Mouse (Mus musculus) gastrocnemius, postnatal 25 days (tissue): ENCODE measurements around the gene Eaf2. TPM values are rescaled to one million over a fixed set of nuclear protein-coding genes. Genes with fewer than 3 reads are reported as not detected.
A peak's percentile ranks its signal among the peaks of the same experiment; 100 is the strongest.
"Not testable (repeated sequence)": the region's sequence is repeated elsewhere in the genome, so short reads cannot be mapped to it uniquely, and the experiment has no call there.

Experiments
- DNase-seq: peaks from one replicate; pipeline ENCODE4 v3.0.0; 2022
- total RNA-seq, 2 experiments: library from RNA; stranded (reverse); gene quantifications; 1 replicate in 1 of 2; 2 replicates in 1 of 2; pipeline ENCODE4 v1.2.3; 2021

The Eaf2 gene
- total RNA-seq, 2 experiments from 2014 or later: 0.19 TPM; not detected in 1

DNA sequence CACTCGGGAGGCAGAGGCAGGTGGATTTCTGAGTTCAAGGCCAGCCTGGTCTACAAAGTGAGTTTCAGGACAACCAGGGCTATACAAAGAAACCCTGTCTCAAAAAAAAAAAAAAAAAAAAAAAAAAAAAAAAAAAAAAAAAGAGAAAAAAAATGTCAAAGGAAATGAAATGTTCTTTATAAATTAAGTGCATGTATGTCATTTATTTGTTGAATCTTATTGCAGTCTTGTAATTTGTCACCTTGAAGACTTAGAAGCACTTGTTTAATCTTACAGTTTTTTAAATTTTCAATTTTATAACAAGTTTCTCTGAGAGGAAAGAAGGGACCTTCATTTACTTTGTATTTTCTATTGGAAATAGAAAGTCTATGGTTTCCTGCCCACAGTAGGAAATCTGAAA lies 27.9 kb downstream of the Eaf2 start:
- not testable (repeated sequence) for DNase-seq

DNA sequence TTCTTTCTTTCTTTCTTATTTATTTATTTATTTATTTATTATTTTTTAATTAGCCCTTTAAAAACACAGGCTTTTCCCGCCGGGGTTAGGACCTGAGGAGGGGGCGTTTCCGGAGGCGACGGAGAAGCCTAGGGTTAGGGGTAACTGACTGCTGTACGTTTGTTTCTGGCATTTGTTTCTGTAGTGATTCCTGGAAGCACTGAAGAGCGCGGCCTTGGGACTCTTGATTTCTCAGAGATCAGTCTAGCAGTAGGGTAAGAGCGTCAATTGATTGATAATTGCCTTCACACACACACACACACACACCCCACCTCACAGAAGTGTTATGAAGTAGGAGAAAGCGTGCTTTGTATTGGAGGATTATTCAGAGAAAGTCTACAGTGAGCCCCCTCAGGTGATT lies 46.0 kb downstream of the Eaf2 start:
- DNase-seq: no peak

DNA sequence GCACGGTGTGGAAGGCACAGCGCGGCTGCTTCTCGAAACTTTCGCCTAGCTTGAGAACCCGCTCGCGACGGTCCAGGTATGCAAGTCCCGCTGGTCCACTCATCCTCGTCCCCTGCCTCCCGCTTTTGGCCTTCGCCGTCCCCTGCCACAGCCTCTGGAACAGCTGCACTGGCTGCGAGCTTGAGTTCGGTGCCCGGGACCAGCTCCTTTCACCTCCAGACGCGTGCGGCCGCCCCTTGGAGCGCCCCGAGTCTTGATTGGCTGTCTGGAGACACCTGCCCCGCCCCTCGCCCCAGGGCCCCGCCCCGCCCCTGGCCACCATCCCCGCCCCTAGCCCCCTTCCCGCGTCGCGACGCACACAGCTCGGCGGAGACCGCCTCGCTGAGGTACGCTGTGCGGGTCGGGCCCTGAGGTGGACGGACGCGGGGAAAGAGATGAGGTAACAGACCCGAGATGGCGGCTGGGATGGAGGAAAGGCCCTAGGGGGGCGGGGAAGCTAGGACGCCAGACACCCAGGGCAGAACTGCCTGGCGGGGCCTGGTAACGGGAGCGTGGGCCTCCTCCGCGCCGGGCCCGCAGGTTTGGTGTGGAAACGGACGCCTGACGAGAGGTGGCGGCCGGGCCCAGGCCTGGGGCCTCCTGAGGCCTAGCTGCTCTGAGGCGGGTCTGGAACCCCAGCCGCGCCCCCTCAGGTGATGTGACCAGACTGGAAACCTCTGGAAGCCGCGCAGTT lies 46.6 kb downstream of the Eaf2 start, which contains the start of gene Iqcb1:
Gene Iqcb1 (plus strand): TSS at position 332 of the 733 bp plus-strand sequence.
- peak; percentile 82 for DNase-seq

DNA sequence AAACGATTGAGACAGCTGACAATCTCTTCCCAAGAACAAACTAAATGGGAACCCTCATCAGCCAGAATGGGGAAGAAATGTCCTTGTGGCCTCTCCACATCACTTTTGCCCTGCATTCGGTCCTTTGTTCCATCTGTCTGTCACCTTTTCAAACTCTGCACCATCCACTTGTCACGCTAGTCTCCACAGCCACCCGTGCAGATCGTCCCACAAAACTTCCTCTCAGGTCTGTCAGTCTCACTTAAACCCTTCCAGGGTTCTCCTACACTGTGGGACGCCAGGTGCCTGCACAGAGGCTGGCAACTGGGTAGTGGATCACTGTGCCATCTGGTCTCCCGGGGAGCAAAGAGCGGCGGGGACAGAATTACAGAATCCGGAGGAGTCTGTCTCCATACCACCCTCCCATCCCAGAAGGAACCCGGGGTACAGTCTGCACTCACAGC lies 47.2 kb downstream of the Eaf2 start:
- no peak for DNase-seq

DNA sequence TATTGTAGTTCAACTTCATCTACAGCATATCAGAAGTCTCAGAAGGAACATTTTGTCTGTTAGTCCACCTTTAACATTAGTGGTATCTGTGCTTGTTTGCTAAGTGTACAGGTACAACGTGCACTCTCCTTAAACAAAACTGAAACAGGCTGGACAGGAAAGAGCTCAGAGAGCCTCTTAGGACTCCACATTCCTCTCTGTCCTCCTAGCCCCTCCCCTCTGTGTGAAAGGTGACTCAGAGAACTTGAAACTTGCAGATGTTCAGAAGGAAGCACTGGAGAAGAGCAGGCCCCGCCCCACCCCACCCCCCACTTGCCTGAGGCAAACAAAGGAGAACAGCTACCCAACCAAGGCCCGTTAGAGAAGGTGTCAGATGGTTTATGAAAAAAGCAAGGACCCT lies 53.3 kb downstream of the Eaf2 start:
- DNase-seq: no peak

DNA sequence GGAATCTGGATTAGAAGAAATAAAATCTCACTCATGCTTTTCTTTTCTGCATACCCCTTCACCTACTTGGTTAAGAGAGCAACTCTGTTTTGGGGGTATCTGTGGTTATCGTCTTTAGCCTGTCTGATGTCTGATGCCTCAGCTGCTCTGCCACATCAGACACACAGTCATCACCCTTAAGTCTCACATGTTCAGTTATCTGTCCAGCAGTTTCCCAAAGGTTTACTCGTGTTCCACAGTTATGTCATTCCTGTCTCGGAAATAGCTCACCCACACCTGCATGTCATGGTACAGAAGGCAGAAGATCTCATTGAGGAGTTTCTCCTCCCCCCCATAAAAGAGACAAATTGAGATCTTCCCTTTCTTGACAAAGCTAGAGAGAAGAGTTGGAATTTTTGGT lies 54.1 kb downstream of the Eaf2 start:
- DNase-seq: no peak

DNA sequence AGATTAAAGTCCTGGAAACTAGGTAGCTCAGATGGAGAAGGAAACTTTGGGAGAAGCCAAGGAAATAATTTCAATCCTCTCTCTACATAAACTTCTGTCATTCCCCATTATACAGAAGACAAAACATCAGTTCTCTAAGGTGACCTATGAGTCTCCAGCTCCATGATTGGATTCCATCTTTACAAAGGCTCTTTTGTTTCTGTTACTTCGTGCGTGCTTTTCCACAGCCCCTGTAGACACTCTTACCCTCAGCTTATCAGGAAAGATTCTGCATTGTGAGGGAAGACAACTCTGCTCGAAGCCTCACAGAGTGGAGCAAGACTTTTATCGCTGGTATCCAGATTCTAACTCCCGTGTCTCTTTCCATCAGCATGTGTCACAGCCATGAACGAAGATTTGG lies 54.8 kb downstream of the Eaf2 start:
- no peak for DNase-seq

DNA sequence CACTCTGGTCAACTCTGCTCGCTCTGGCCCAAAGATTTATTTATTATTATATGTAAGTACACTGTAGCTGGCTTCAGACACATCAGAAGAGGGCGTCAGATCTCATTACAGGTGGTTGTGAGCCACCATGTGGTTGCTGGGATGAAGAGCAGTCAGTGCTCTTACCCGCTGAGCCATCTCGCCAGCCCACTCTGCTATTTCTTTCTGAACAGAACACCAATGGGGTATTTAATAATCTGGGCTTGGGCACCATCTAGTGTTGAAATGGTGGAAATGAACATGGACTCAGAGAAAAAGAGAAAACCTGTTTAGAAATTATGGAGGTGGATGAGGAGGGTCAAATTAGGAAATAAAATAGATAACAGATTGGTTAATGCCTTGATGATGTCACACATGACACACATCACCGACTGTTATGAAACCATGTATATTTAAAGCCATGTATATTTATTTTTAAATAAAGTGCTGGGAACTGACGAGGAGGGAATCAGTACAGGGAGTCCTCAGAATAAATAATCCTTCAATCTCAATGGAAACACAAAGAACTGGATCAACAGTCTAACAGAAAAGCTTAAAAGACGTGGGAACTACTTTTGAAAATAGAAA lies 57.4 kb downstream of the Eaf2 start:
- DNase-seq: peak; percentile 46

DNA sequence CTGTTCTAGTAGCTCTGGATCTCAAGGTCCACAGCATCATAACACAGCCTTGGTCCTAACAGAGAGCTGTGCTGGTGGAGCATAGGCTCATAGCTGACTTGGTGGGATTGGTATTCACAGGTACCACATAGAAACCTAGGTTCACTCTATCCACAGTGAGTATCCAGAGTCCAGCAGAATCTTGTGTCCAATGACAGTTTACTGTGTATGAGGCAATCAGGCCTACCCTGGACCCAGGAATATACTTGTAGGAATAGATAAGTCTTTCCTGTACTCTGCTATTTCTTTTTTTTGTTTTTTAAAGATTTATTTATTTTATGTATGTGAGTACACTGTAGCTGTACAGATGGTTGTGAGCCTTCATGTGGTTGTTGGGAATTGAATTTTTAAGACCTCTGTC lies 57.9 kb downstream of the Eaf2 start:
- DNase-seq: no peak

DNA sequence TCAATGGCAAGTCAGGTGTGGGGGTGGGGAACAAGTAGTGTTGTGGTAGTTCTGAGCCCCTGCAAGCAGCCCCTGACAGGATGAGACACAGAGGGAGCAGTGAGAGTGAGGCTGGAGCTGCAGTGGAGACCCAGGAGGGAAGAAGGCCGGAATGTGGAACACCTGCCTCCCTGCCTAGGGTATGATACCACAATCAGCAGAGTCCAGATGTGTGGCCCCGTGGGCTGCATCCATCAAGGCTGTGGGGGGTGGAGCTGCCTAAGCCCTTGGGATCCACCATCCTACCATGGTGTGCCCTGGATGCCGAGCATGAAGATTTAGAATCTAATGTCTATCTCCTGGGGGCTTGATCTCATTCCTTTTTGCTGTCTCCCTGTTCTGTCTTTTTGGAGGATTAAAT lies 61.1 kb downstream of the Eaf2 start:
- DNase-seq: no peak

DNA sequence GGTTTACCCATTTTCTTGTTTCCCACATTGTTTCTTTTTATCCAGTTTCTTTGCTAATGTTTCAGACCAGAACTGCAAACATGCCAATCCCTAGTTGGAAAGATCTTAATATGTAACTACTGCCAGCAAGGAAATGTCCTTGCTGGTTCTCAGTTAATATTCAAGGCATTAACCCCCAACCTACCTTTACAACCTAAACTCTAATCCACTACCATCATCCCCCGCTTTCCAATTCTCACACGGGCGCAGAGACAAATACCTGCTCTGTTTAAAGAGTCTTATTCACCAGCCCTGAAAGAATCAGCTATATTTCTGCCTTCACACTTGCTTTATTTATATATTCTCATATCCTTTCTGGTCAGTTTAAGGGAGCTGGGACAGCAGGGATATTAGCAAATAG lies 66.2 kb downstream of the Eaf2 start:
- DNase-seq: no peak

DNA sequence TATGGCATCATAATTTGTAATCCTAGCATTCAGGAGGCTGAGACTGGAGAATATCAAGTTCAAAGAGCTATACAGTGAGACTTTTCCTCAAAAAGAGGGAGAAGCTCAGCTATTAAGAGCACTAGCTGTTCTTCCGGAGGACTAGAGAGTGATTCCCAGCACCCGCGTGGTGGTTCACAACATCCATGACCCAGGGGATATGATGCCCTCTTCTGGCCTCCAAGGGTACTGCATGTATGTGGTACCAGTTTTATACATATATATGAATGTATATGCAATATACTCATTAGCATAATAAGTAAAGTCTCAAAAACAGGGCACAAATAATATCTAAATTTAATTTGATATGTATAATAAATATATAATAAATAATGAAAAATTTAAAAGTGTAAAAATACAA lies 72.4 kb downstream of the Eaf2 start:
- DNase-seq: no peak

DNA sequence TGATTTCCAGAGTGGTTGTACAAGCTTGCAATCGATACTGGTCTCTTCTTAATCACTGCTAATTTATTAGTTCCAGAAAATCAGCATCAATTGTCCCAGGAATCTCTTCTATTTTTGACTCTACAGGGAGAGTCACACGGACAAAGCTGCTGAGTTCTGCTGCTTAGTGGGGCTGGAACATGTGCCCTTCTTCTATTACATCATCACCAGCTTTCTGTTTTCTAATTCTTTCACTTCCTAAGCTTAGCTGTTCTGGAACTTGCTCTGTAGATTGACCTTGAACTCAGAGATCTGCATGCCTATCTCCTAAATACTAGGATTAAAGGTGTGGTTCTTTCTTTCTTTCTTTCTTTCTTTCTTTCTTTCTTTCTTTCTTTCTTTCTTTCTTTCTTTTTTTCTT lies 76.5 kb downstream of the Eaf2 start:
- DNase-seq: no peak

DNA sequence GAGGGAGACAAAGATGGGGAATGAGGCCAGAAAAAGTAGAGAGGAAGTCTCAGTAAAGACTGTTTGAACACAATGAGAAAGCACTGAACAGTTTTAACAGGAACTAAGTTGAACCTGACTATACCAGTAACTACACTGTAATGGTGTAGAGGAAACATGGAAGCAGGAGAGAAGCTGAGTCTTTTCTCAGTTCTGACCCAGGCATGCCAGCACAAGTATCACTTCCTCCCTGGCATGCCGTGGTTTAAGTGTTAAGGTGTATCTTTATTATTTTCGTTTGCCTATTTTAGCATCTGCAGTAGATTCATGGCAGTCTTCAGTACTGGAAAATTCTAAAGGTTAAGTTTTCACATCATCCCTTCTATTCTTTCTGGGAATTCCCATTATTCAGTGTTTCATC lies 79.8 kb downstream of the Eaf2 start:
- DNase-seq: no peak

DNA sequence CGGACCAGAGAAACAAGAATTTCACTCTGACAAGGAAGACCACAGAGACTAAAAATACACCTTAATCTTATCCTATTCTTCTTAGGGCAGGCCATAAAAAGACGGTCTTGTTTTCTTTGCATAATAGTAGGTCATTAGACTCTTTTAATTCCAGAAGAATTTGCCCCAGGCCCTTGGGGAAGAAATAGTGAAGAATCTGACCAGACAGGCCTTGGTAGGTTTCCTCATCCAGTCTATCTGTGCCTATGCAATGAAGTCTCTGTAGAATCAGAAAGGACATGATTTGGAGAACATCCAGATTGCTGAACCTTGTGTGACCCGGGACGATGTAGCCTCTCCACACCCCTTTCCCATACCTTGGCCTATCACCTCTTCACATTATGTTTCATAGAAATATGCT lies 84.6 kb downstream of the Eaf2 start:
- DNase-seq: no peak

DNA sequence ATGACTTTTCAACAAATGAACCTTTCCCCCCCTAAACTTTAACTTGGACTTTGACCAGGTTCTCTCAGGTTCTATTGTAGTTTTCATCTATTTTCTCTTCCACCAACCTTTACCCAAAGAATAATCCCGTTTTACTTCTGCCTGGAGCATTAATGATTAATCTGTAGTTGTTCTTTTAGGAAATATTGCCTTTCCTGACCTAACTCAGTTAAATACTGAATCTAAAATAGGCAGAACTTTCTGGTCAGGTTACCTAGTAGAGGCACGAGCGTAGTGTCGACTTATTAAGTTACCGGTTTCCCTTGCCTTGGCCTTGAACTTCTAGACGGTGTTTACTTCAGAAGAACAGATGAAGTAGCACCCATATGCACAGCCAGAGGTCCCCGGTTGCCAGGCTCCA lies 88.3 kb downstream of the Eaf2 start:
- DNase-seq: no peak

DNA sequence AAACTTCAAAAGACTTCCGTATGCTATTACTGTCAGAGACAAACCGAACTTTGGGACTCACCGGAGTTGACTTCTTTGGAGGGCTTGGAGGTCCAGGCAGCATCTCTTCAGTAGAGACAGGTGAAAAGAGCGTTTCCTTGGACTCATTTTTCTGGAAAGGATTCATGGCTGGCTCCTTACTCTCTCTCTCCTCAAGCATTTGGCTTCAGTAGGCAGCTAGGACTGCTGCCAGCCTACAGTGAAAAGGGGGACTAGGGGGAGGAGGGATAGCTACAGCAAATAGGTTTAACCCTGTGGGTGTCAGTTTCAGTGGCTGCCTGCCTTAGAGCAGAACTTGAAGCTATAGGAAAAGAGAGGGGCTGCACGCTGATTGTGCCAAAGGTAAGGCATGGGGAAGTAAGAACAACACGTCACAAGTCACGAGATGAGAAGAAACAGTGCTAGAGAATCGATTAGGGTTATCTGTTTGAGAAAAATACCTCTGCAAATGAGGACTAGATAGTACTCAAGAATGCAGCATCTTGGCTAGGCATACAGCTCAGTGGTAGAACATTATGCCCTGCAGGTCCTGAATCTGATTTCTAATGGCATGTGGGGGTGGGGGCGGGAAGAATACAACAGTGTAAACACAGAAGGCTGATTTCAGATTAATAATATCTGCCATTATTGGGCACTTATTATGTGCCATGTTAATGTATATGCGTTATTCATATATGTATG lies 90.0 kb downstream of the Eaf2 start, which contains the start of gene Slc15a2:
Gene Slc15a2 (minus strand): TSS at position 369 of the 720 bp plus-strand sequence.
- DNase-seq: no peak

DNA sequence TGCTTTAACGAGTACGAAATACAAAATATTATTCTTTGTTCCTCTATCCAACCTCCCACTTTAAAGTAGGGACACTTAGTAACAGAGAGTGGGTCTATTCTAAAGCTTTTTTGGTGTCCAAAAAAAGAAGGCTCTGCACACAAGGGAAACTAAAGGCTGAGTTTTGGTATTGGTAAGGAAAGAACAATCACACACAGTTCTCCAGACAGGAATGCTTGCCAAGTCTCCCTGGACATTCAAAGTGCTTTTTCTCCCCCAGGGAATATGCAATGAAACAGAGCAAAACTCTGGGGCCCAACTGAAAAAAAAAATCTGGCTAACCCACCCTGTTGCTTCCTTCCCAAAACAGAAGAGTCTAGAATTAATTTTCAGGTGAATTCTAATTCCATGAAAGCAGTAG lies 90.7 kb downstream of the Eaf2 start:
- no peak for DNase-seq

DNA sequence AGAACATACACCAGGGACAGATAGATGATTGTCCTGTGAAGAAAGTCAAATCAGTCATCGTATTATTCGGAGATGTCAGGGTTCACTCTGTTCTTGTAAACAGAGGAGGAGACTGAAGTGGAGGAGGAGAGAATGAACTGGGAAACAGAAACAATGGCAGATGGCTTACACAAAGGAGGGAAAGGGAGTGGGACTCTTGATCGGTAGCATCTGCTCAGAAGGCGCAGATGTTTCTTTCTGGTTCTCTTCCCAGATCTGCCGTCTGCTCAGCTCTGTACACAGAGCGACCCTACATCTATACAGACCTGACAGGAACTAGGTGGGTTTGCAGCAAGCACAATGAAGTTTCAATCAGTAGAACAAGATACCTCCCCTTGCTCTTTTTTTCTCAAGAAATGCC lies 99.1 kb downstream of the Eaf2 start:
- DNase-seq: no peak

DNA sequence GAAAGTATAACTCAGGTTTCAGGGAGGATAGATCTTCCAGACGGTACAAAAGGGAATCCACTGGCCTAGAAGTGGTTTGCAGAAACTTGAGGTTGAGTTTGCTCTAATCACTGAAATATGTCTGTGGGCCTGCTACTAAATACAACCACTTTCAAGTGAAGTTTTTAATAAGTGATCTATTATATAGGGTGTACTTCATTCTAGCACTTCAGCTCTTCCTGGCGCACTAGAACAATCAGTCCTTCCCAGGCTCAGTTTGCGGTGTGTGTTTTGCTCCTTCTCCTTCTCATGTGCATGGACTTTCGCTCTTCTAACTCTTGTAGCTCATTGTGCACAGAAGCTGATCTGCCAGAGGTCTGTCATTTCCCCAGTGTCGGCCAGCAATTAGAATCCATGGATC lies 101.8 kb downstream of the Eaf2 start:
- DNase-seq: no peak

DNA sequence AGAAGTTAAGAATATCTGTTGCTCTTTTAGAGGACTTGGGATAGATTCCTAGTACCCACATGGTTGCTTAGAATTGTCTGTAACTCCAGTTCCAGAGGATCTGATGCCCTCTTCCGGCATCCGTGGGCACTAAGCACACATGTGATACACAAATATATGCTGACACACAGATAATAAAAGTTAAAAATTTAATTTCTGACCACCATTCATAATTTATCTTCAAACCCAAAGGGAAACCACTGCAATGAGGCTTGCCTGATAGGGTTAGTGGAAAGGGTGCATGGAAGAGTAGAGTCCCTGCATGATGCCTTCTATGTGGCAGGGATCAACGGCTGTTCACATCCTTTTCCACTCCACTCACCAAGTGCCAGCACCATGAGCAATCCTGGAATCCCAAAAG lies 103.1 kb downstream of the Eaf2 start:
- DNase-seq: no peak

DNA sequence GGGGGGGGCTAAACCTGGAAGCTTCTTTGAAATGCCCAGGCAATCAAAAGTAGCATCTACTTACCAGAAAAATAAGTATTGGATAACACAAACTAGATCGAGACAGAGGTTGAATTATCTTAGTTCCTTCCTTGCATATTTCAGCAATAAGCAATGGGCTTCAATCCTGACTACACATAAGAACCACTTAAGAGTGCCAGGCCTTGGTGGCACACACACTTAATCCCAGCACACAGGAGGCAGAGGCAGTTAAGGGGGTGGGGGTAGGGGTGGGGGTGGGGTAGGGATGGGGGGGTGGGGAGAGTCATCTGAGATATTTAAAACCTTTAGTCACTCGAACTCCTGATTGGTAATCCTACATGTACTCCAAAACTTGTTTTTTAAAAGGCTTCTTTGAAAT lies 103.6 kb downstream of the Eaf2 start:
- no peak for DNase-seq

DNA sequence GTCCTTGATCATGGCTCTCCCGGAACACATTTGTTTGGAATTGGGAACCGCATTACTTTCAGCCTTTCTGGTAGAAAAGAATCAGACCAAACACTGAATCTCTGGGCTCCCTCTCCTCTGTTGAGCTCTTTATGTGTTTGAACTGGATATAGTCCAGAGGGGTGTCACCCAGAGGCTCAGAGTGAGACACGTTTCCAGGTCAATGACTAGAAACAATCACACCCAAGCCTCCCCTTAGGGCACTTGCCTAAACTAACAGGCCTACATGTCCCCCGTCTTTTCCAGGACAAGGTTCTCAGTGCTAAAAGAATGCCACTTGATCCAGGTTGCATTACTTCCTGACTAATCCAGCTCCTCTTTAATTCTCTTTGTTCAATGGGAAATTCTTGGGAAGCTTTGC lies 104.0 kb downstream of the Eaf2 start:
- DNase-seq: no peak
